ENCODE assay signal across 9 mouse cellular contexts in genomic region chr14:104460325-104461285, GRCm38 (mm10). TPM values are rescaled to one million over a fixed set of nuclear protein-coding genes. Genes with fewer than 3 reads are reported as not detected.
DNase-seq lines count a peak whose midpoint lies in the region; ATAC-seq lines count a peak whose summit lies in the region.
"Had no signal": no experiment of that assay in that cellular context is flagged by ENCODE, and none has a peak within 500 bp of the region (broad histone marks: within the 10 kb centered on the region; RNA-seq: fewer than 3 reads in every experiment).

No protein-coding gene starts in this region.

- no peaks in the 10 kb centered on the region; the same call in 1 of the 2 replicates for H3K4me1 ChIP-seq in liver, embryonic 11.5 days (replicated peaks; ENCODE audit: control insufficient read depth, insufficient read depth, low read length)
- H3K4me1 ChIP-seq in embryonic facial prominence, embryonic 15.5 days = peaks cover 7% of the 10 kb centered on the region
- peaks cover 22% of the 10 kb centered on the region for H3K4me1 ChIP-seq in limb, embryonic 10.5 days
- no peaks in the 10 kb centered on the region for H3K4me1 ChIP-seq in stomach, embryonic 14.5 days (ENCODE audit: control insufficient read depth, insufficient read depth, low read length)

- DNase-seq in liver, embryonic 11.5 days (ENCODE audit: low spot score) = no peak
- DNase-seq in liver = no peak
- peak; percentile 90 for DNase-seq in limb, embryonic 10.5 days (ENCODE audit: low spot score)
- no peak for DNase-seq in left cerebral cortex, postnatal 36 days (ENCODE audit: low spot score in 2 of 2)
- no peak for DNase-seq in cerebellum, adult 8-10 months
- DNase-seq: right cerebral cortex, postnatal 14 days had no signal

- no peaks in the 10 kb centered on the region for H3K9me3 ChIP-seq in liver, embryonic 11.5 days (ENCODE audit: control insufficient read depth, low read length)
- H3K9me3 ChIP-seq in embryonic facial prominence, embryonic 15.5 days (replicated peaks) = no peaks in the 10 kb centered on the region
- H3K9me3 ChIP-seq in limb, embryonic 10.5 days (replicated peaks) = no peaks in the 10 kb centered on the region
- no peaks in the 10 kb centered on the region for H3K9me3 ChIP-seq in stomach, embryonic 14.5 days (ENCODE audit: control insufficient read depth, low read depth, low read length)

- H3K4me3 ChIP-seq in liver, embryonic 11.5 days (ENCODE audit: low read depth, low read length) = peak overlapping the region; percentile 7; the same call in 1 of the 2 replicates
- no peak overlapping the region for H3K4me3 ChIP-seq in embryonic facial prominence, embryonic 15.5 days (replicated peaks)
- H3K4me3 ChIP-seq in limb, embryonic 10.5 days = peak overlapping the region; percentile 48
- H3K4me3 ChIP-seq in stomach, embryonic 14.5 days (ENCODE audit: low read depth, low read length) = 0 out of 2 replicates have a peak overlapping the region, but pooled peaks have one; percentile 5

- intact Hi-C loops in left cerebral cortex, postnatal 36 days (cut with DNase I) = no loop called here

- no peak overlapping the region for H3K9ac ChIP-seq in liver, embryonic 11.5 days (ENCODE audit: low read depth, low read length)
- no peak overlapping the region for H3K9ac ChIP-seq in embryonic facial prominence, embryonic 15.5 days
- H3K9ac ChIP-seq in stomach, embryonic 14.5 days (replicated peaks; ENCODE audit: low read depth, low read length) = no peak overlapping the region

- WGBS in liver, embryonic 11.5 days = under 1% methylated on average over 57 of the region's 59 CpGs
- WGBS in embryonic facial prominence, embryonic 15.5 days = under 1% methylated on average over 59 of the region's 59 CpGs
- WGBS in limb, embryonic 10.5 days = under 1% methylated on average over 59 of the region's 59 CpGs
- WGBS in stomach, embryonic 14.5 days = under 1% methylated on average over 59 of the region's 59 CpGs

- H3K36me3 ChIP-seq in liver, embryonic 11.5 days (ENCODE audit: control insufficient read depth, insufficient read depth, low read length) = no peaks in the 10 kb centered on the region
- no peaks in the 10 kb centered on the region for H3K36me3 ChIP-seq in embryonic facial prominence, embryonic 15.5 days
- H3K36me3 ChIP-seq in limb, embryonic 10.5 days = no peaks in the 10 kb centered on the region
- no peaks in the 10 kb centered on the region for H3K36me3 ChIP-seq in stomach, embryonic 14.5 days (ENCODE audit: control insufficient read depth, insufficient read depth, low read length)

- H3K27ac ChIP-seq in liver, embryonic 11.5 days (ENCODE audit: low read depth, low read length) = no peak overlapping the region
- H3K27ac ChIP-seq in embryonic facial prominence, embryonic 15.5 days (replicated peaks) = no peak overlapping the region
- H3K27ac ChIP-seq in limb, embryonic 10.5 days = peak overlapping the region; percentile 10; the same call in 1 of the 2 replicates
- H3K27ac ChIP-seq in stomach, embryonic 14.5 days (ENCODE audit: low read length) = no peak overlapping the region

- peaks cover 83% of the 10 kb centered on the region for H3K27me3 ChIP-seq in liver, embryonic 11.5 days (replicated peaks; ENCODE audit: control insufficient read depth, insufficient read depth, low read length)
- H3K27me3 ChIP-seq in embryonic facial prominence, embryonic 15.5 days = peaks cover 84% of the 10 kb centered on the region
- H3K27me3 ChIP-seq in limb, embryonic 10.5 days (ENCODE audit: low read depth, poor library complexity, severe bottlenecking) = peaks cover 90% of the 10 kb centered on the region
- peaks cover 50% of the 10 kb centered on the region for H3K27me3 ChIP-seq in stomach, embryonic 14.5 days (ENCODE audit: control insufficient read depth, insufficient read depth, low read length)

- ATAC-seq in liver, embryonic 11.5 days (replicated peaks; ENCODE audit: low FRiP score) = peak; percentile 47
- no peak for ATAC-seq in embryonic facial prominence, embryonic 15.5 days (ENCODE audit: insufficient number of reproducible peaks, low FRiP score, low TSS enrichment, low read depth)
- peak; percentile 65; the same call in 1 of the 2 replicates for ATAC-seq in stomach, embryonic 14.5 days (ENCODE audit: insufficient number of reproducible peaks, insufficient read depth, low FRiP score, low read depth)
- no peak for ATAC-seq in erythroblast, adult 5-6 weeks (replicated peaks; ENCODE audit: low FRiP score, poor library complexity, severe bottlenecking)

- H3K4me2 ChIP-seq in liver, embryonic 11.5 days = peak overlapping the region; percentile 40
- H3K4me2 ChIP-seq in embryonic facial prominence, embryonic 15.5 days (replicated peaks) = peak overlapping the region; percentile 36
- peak overlapping the region; percentile 23; the same call in 1 of the 2 replicates for H3K4me2 ChIP-seq in stomach, embryonic 14.5 days (replicated peaks; ENCODE audit: low read depth, low read length)

RNA-seq across cellular contexts. Expression of gene Pou4f1, which starts 7.2 kb away (rescaled TPM):
- 0.23 and 0.40 TPM in 2 replicates for polyA plus RNA-seq in liver, embryonic 11.5 days (2014; fragmentation: Nextera tagmentation; extraction: Ambion mirVana)
- 0.75 and 1.1 TPM in 2 replicates for polyA plus RNA-seq in embryonic facial prominence, embryonic 15.5 days (2015; fragmentation: Nextera tagmentation; extraction: Ambion mirVana)
- polyA plus RNA-seq in limb, embryonic 10.5 days (2016; fragmentation: Nextera tagmentation; extraction: Ambion mirVana) = 0.70 and 2.7 TPM in 2 replicates
- 0.32 and 0.43 TPM in 2 replicates for polyA plus RNA-seq in stomach, embryonic 14.5 days (2014; fragmentation: Nextera tagmentation; extraction: Ambion mirVana)
- total RNA-seq in left cerebral cortex, postnatal 36 days (2021) = not detected
- not detected in 2 replicates for total RNA-seq in erythroblast, adult 5-6 weeks (2015; ENCODE audit: low replicate concordance)
- not detected in 2 replicates for total RNA-seq in erythroblast, adult 5-6 weeks (2017; ENCODE audit: low replicate concordance)

Comparison
In these comparisons a context has a peak if more than half of its experiments do, and no peak if none do; other contexts are left out.
1. ATAC-seq: peak in liver, embryonic 11.5 days (single experiment) and stomach, embryonic 14.5 days (single experiment); none in embryonic facial prominence, embryonic 15.5 days (single experiment) and erythroblast, adult 5-6 weeks (single experiment).
2. Peak in every context shown above with its lines, with median percentiles within 50 percentile points of each other: H3K4me2 ChIP-seq.